Mouse (Mus musculus) kidney, adult 2 months (tissue): ENCODE results near the gene Rab3b.

Experiments used
- CTCF ChIP-seq: fragments of 200-500 bp; conservative IDR thresholded peaks from 2 replicates; pipeline ENCODE4 v1.5.1; 2011; ENCODE audit warnings: low read depth, mild to moderate bottlenecking, control low read depth, low read length, moderate library complexity, mixed read lengths; ENCODE audit not compliant: insufficient read depth, insufficient read length
- POLR2A ChIP-seq: fragments of 200-500 bp; IDR thresholded peaks from one replicate; pipeline ENCODE4 v1.6.1; 2011; ENCODE audit warnings: low read depth, low read length, control low read depth

DNA sequence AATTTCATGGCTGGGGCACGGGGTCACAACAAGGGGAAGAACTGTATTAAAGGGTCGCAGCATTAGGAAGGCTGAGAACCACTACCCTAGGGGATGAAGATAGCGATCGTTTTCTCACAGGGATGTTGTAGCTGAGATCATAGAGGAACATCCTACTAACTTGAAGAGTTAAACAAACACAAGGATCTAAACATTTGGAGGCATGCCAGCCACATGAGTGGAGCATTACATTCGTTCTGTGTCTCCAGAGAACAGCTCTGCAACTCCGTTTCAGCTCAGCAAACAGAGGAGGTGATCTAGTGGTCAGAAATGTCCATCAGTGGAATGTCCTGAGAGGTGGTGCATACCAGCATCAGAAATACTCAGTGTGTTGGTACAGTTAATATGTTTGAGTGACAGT is 35.5 kb downstream of the Rab3b start:
- TF ChIP-seq CTCF, result no peak
- no peak for TF ChIP-seq POLR2A
